Mouse (Mus musculus): ENCODE measurements around the gene Mzf1. TPM values are rescaled to one million over a fixed set of nuclear protein-coding genes. Genes with fewer than 3 reads are reported as not detected.

Mzf1 gene
- polyA plus RNA-seq, 1 experiment, result 7.5 TPM

DNA sequence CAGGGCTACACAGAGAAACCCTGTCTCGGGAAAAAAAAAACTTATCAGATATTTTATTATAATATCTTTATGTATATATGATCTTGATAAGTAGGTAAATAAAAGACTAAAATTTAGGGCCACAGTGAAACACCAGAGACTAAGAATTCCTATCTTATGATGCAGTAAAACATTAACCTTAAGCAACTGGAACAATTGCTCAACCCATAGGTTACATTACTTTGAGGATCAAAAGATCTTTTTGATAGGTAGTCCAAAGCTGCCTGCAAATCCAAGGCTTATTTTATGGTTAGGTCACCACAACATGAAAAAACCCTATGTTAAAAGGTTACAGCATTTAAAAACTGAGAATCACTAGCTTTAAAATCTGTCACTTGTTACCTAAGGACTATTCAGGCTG, 53.0 kb downstream of the Mzf1 start:
- H3K4me1 ChIP-seq (ENCODE audit: control insufficient read depth, insufficient read depth, low read length), result no peaks in the 10 kb centered on the region; the same call in none of the 2 replicates
- H3K27ac ChIP-seq (ENCODE audit: control insufficient read depth, insufficient read depth, low read depth, low read length), result no peak overlapping the region
- no peak for TF ChIP-seq POLR2A (IDR thresholded peaks at IDR 0.05; ENCODE audit: control insufficient read depth, low read depth, low read length)
- H3K27me3 ChIP-seq (ENCODE audit: control insufficient read depth, insufficient read depth, low read length), result no peaks in the 10 kb centered on the region
- H3K36me3 ChIP-seq (ENCODE audit: control insufficient read depth, insufficient read depth, low read length), result no peaks in the 10 kb centered on the region
- H3K4me3 ChIP-seq (ENCODE audit: control insufficient read depth, low read depth, low read length), result no peak overlapping the region

DNA sequence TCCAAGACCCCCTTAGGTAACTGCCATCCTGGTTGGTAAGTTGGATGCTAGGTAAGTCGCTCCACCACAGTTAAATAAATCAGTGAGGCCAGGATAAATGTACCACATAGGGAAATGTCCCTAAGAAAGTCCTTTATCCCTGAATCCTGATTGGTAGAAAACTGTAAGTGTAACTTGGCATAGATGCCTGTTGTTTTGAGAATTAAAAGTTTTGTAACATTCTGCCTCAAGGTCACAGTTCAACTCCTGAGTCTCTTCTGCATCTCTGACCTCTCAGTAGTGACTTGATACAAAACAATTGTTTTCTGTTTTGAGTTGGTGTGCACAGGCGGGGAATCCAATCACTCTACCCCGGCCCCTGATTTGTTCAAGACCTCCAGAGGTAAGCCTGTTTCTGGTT, 55.7 kb downstream of the Mzf1 start, which contains the start of gene Trim28:
Gene Trim28 (plus strand): TSS at position 264 of the 400 bp plus-strand sequence.
- Histone ChIP-seq H3K4me1 (ENCODE audit: control insufficient read depth, insufficient read depth, low read length) (no peaks in the 10 kb centered on the region; the same call in none of the 2 replicates), H3K27ac (ENCODE audit: control insufficient read depth, insufficient read depth, low read depth, low read length) (peak within 1 kb of the TSS; percentile 61; the same call in 1 of the 2 replicates), H3K36me3 (ENCODE audit: control insufficient read depth, insufficient read depth, low read length) (no peaks in the 10 kb centered on the region), H3K27me3 (ENCODE audit: control insufficient read depth, insufficient read depth, low read length) (no peaks in the 10 kb centered on the region), H3K4me3 (ENCODE audit: control insufficient read depth, low read depth, low read length) (no peak within 1 kb of the TSS)
- TF ChIP-seq CTCF (IDR thresholded peaks at IDR 0.05; ENCODE audit: control insufficient read depth, insufficient read depth, insufficient replicate concordance, low read depth, low read length) (no peak), POLR2A (IDR thresholded peaks at IDR 0.05; ENCODE audit: control insufficient read depth, low read depth, low read length) (no peak)

DNA sequence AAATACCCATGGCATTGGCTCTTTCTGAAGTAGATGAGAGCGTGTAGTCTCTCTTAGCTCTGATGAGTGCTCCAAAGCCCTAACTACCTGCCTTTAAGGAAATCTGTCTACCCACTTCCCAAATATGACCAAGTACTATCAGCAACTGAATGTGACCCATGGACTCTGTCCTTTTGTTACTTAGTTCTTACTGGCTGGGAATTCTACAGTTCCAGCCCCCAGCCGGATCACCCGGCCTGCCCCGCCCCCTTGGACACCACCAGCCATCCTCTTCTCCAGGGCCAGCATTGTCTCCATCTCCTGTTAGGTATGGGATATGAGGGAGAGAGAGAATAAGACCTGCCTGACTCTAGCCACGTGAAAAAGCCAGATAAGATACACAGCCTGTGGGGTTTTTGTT, 56.5 kb downstream of the Mzf1 start, which contains the start of gene Slc27a5:
Gene Slc27a5 (minus strand): TSS at position 140 of the 400 bp plus-strand sequence.
- TF ChIP-seq CTCF (IDR thresholded peaks at IDR 0.05; ENCODE audit: control insufficient read depth, insufficient read depth, insufficient replicate concordance, low read depth, low read length), result no peak
- TF ChIP-seq POLR2A (IDR thresholded peaks at IDR 0.05; ENCODE audit: control insufficient read depth, low read depth, low read length), result no peak
- Histone ChIP-seq H3K4me3 (ENCODE audit: control insufficient read depth, low read depth, low read length) (no peak within 1 kb of the TSS; the same call in none of the 2 replicates), H3K27me3 (ENCODE audit: control insufficient read depth, insufficient read depth, low read length) (no peaks in the 10 kb centered on the region), H3K4me1 (ENCODE audit: control insufficient read depth, insufficient read depth, low read length) (no peaks in the 10 kb centered on the region; the same call in none of the 2 replicates), H3K36me3 (ENCODE audit: control insufficient read depth, insufficient read depth, low read length) (no peaks in the 10 kb centered on the region), H3K27ac (ENCODE audit: control insufficient read depth, insufficient read depth, low read depth, low read length) (peak within 1 kb of the TSS; percentile 61; the same call in 1 of the 2 replicates)

DNA sequence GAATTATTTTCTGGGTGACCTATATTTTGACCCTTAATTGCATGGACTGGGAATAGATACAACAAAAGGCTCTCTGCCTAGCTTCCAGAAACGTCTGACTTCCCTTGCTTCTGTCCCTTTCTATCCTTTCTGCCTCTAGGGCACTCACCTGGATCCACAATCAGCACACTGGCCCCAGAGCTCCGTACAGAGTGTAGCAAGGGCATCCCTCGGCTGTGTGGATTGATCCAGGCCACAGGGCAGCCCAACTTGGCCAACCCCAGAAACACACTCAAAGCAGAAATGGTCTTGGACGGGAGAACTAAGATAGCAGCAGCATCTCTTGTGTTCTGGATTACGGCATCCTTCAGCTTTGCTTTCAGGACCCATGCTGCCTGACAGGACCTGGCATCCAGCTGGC, 57.3 kb downstream of the Mzf1 start:
- no peaks in the 10 kb centered on the region for H3K36me3 ChIP-seq (ENCODE audit: control insufficient read depth, insufficient read depth, low read length)
- no peak overlapping the region for H3K27ac ChIP-seq (ENCODE audit: control insufficient read depth, insufficient read depth, low read depth, low read length)
- TF ChIP-seq POLR2A (IDR thresholded peaks at IDR 0.05; ENCODE audit: control insufficient read depth, low read depth, low read length), result no peak
- no peak for TF ChIP-seq CTCF (IDR thresholded peaks at IDR 0.05; ENCODE audit: control insufficient read depth, insufficient read depth, insufficient replicate concordance, low read depth, low read length)
- no peaks in the 10 kb centered on the region; the same call in none of the 2 replicates for H3K4me1 ChIP-seq (ENCODE audit: control insufficient read depth, insufficient read depth, low read length)
- no peak overlapping the region; the same call in none of the 2 replicates for H3K4me3 ChIP-seq (ENCODE audit: control insufficient read depth, low read depth, low read length)
- no peaks in the 10 kb centered on the region for H3K27me3 ChIP-seq (ENCODE audit: control insufficient read depth, insufficient read depth, low read length)

DNA sequence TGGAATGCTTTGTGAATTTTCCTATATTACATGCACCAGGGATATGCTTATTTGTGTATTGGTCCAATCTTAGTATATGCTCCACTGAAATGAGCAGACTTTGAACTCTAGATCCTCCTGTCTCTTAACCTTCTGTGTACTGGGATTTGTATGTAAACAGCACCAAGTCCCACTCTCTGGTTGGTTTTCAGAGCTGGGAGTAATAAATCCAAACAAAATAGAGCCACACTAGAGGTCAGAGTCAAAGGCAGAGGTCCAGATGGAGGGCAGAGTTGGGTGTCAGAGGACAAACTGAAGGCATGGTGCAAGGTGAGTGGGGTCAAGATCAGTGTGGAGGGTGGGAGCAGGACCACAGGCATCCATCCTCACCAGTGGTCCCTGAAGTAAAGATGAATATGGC, 58.7 kb downstream of the Mzf1 start:
- H3K27ac ChIP-seq (ENCODE audit: control insufficient read depth, insufficient read depth, low read depth, low read length), result no peak overlapping the region
- no peaks in the 10 kb centered on the region for H3K36me3 ChIP-seq (ENCODE audit: control insufficient read depth, insufficient read depth, low read length)
- H3K4me3 ChIP-seq (ENCODE audit: control insufficient read depth, low read depth, low read length), result no peak overlapping the region
- no peaks in the 10 kb centered on the region for H3K27me3 ChIP-seq (ENCODE audit: control insufficient read depth, insufficient read depth, low read length)
- no peak for TF ChIP-seq CTCF (IDR thresholded peaks at IDR 0.05; ENCODE audit: control insufficient read depth, insufficient read depth, insufficient replicate concordance, low read depth, low read length)
- TF ChIP-seq POLR2A (IDR thresholded peaks at IDR 0.05; ENCODE audit: control insufficient read depth, low read depth, low read length), result no peak
- no peaks in the 10 kb centered on the region; the same call in none of the 2 replicates for H3K4me1 ChIP-seq (ENCODE audit: control insufficient read depth, insufficient read depth, low read length)

DNA sequence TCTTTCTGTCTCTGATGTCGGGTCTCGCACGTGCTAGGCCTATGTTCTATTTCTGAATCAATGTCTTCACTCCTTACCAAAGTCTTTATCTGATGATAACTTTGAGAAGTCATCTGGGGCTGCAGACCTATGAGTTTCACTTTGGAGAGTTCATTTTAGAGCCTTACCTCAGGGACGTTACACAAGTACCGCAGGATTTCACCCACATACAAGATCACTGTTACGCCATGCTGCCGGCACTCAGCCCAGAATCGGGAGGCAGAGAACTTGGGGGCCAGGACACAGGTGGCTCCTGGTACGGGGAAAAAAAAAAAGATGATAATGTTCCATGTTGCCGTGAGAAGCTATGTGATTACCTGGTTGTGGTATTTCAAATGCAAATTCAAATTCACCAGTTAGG, 61.4 kb downstream of the Mzf1 start:
- TF ChIP-seq POLR2A (IDR thresholded peaks at IDR 0.05; ENCODE audit: control insufficient read depth, low read depth, low read length) (no peak), CTCF (IDR thresholded peaks at IDR 0.05; ENCODE audit: control insufficient read depth, insufficient read depth, insufficient replicate concordance, low read depth, low read length) (no peak)
- H3K4me1 ChIP-seq (ENCODE audit: control insufficient read depth, insufficient read depth, low read length), result peaks cover 2% of the 10 kb centered on the region

More for the DNA sequence above, 61.4 kb downstream of the Mzf1 start:
- Histone ChIP-seq H3K27me3 (ENCODE audit: control insufficient read depth, insufficient read depth, low read length) (no peaks in the 10 kb centered on the region), H3K36me3 (ENCODE audit: control insufficient read depth, insufficient read depth, low read length) (no peaks in the 10 kb centered on the region), H3K27ac (ENCODE audit: control insufficient read depth, insufficient read depth, low read depth, low read length) (no peak overlapping the region), H3K4me3 (ENCODE audit: control insufficient read depth, low read depth, low read length) (no peak overlapping the region)

Other genes with a start within 250 kb of the Mzf1 start
- gene Zfp329, start 235.9 kb downstream of the Mzf1 start, polyA plus RNA-seq (2012; rRNA removed), result 2.0 and 3.0 TPM in 2 replicates
- gene Zfp110, start 220.0 kb downstream of the Mzf1 start, polyA plus RNA-seq (2012; rRNA removed), result 33.3 and 34.2 TPM in 2 replicates
- 3.4 and 3.5 TPM in 2 replicates for gene Zfp128, start 173.6 kb downstream of the Mzf1 start, polyA plus RNA-seq (2012; rRNA removed)
- gene Zscan22, start 156.9 kb downstream of the Mzf1 start, polyA plus RNA-seq (2012; rRNA removed), result 19.0 and 20.7 TPM in 2 replicates
- gene Rps5, start 132.5 kb downstream of the Mzf1 start, polyA plus RNA-seq (2012; rRNA removed), result 512 and 591 TPM in 2 replicates
- gene Rnf225, start 127.3 kb downstream of the Mzf1 start, polyA plus RNA-seq (2012; rRNA removed), result 0.12 and 0.13 TPM in 2 replicates
- 0.60 and 0.75 TPM in 2 replicates for gene Zfp324, start 88.9 kb downstream of the Mzf1 start, polyA plus RNA-seq (2012; rRNA removed)
- gene Zfp446, start 76.9 kb downstream of the Mzf1 start, polyA plus RNA-seq (2012; rRNA removed), result 8.4 and 8.7 TPM in 2 replicates
- gene Slc27a5, start 56.6 kb downstream of the Mzf1 start, polyA plus RNA-seq (2012; rRNA removed), result 0.06 and 0.14 TPM in 2 replicates
- 507 and 516 TPM in 2 replicates for gene Trim28, start 55.6 kb downstream of the Mzf1 start, polyA plus RNA-seq (2012; rRNA removed)
- 4.3 and 5.6 TPM in 2 replicates for gene Zbtb45, start 44.7 kb downstream of the Mzf1 start, polyA plus RNA-seq (2012; rRNA removed)
- 107 and 115 TPM in 2 replicates for gene Chmp2a, start 20.0 kb downstream of the Mzf1 start, polyA plus RNA-seq (2012; rRNA removed)
- gene Ube2m, start 16.5 kb downstream of the Mzf1 start, polyA plus RNA-seq (2012; rRNA removed), result 377 and 399 TPM in 2 replicates
- gene Vmn1r85, start 40.4 kb upstream of the Mzf1 start, polyA plus RNA-seq (2012; rRNA removed), result not detected in 2 replicates
- not detected in 2 replicates for gene Vmn1r86, start 65.2 kb upstream of the Mzf1 start, polyA plus RNA-seq (2012; rRNA removed)
- not detected in 2 replicates for gene Vmn1r87, start 85.4 kb upstream of the Mzf1 start, polyA plus RNA-seq (2012; rRNA removed)
- gene Vmn1r88, start 104.8 kb upstream of the Mzf1 start, polyA plus RNA-seq (2012; rRNA removed), result not detected in 2 replicates
- not detected in 2 replicates for gene Vmn1r89, start 158.3 kb upstream of the Mzf1 start, polyA plus RNA-seq (2012; rRNA removed)
- gene Lig1, start 222.5 kb upstream of the Mzf1 start, polyA plus RNA-seq (2012; rRNA removed), result 9.5 and 11.3 TPM in 2 replicates
- gene Zswim9, start 224.0 kb upstream of the Mzf1 start, polyA plus RNA-seq (2012; rRNA removed), result 2.5 and 2.8 TPM in 2 replicates